11 mouse cellular contexts compared by ENCODE assay signal in the genomic region with DNA sequence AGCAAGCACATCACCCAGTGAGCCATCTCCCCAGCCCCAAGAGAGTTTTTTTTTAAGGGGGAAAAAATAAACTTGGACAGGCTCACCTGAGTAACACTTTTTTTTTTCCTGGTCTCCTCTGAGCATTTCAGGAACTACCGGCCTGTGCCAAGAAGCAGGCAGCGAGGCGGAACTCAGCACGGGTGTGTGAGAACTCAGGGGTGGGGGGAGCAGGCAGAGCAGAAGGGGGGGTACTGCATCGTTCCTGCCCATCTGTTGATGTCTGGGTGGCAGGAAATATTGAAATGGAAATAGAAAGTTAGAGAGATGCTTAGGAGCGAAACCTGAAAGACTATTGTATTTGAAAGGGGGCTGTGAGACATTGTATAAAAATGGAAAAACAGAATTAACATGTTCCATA.
DNase-seq lines count a peak whose midpoint lies in the region; ATAC-seq and TF ChIP-seq lines count a peak whose summit lies in the region.
"Had no signal": no experiment of that assay in that cellular context is flagged by ENCODE, and none has a peak within 500 bp of the region (broad histone marks: within the 10 kb centered on the region; RNA-seq: fewer than 3 reads in every experiment).

No protein-coding gene starts in this region.

- no peak overlapping the region for H3K9ac ChIP-seq in forebrain, embryonic 13.5 days
- no peak overlapping the region for H3K9ac ChIP-seq in forebrain, embryonic 11.5 days (ENCODE audit: low read length)
- H3K9ac ChIP-seq in embryonic facial prominence, embryonic 14.5 days (ENCODE audit: low read depth, low read length) = 0 out of 2 replicates have a peak overlapping the region, but pooled peaks have one; percentile 19
- no peak overlapping the region for H3K9ac ChIP-seq in midbrain, embryonic 11.5 days (ENCODE audit: low read length)
- H3K9ac ChIP-seq: limb, embryonic 12.5 days had no signal

- WGBS in forebrain, embryonic 13.5 days = 50% methylated on average over 6 of the region's 6 CpGs
- WGBS in forebrain, embryonic 11.5 days = 72% methylated on average over 6 of the region's 6 CpGs
- 43% methylated on average over 6 of the region's 6 CpGs for WGBS in embryonic facial prominence, embryonic 14.5 days
- 72% methylated on average over 6 of the region's 6 CpGs for WGBS in midbrain, embryonic 11.5 days

- H3K27ac ChIP-seq in forebrain, embryonic 13.5 days = no peak overlapping the region
- no peak overlapping the region for H3K27ac ChIP-seq in forebrain, embryonic 11.5 days (ENCODE audit: low read depth, low read length)
- H3K27ac ChIP-seq in left cerebral cortex, adult 2 months = peak overlapping the region; percentile 25; the same call in 1 of the 2 replicates
- no peak overlapping the region for H3K27ac ChIP-seq in embryonic facial prominence, embryonic 14.5 days (replicated peaks; ENCODE audit: low read depth, low read length)
- no peak overlapping the region for H3K27ac ChIP-seq in midbrain, embryonic 11.5 days (ENCODE audit: low read depth, low read length)
- H3K27ac ChIP-seq: limb, embryonic 12.5 days had no signal

- peak; percentile 50; the same call in 1 of the 2 replicates for ATAC-seq in forebrain, embryonic 13.5 days
- no peak for ATAC-seq in forebrain, embryonic 11.5 days (replicated peaks; ENCODE audit: low FRiP score)
- ATAC-seq in embryonic facial prominence, embryonic 14.5 days (ENCODE audit: low read depth) = no peak
- ATAC-seq in midbrain, embryonic 11.5 days (ENCODE audit: low FRiP score) = no peak

- H3K4me1 ChIP-seq in forebrain, embryonic 13.5 days = peaks cover 39% of the 10 kb centered on the region
- peaks cover 2% of the 10 kb centered on the region; the same call in 1 of the 2 replicates for H3K4me1 ChIP-seq in forebrain, embryonic 11.5 days (replicated peaks; ENCODE audit: control insufficient read depth, insufficient read depth, low read length)
- H3K4me1 ChIP-seq in embryonic facial prominence, embryonic 14.5 days (ENCODE audit: control insufficient read depth, insufficient read depth, low read length) = peaks cover 15% of the 10 kb centered on the region
- H3K4me1 ChIP-seq in midbrain, embryonic 11.5 days (ENCODE audit: control insufficient read depth, insufficient read depth, low read length) = peaks cover 4% of the 10 kb centered on the region

- H3K9me3 ChIP-seq in forebrain, embryonic 13.5 days (replicated peaks) = no peaks in the 10 kb centered on the region
- no peaks in the 10 kb centered on the region for H3K9me3 ChIP-seq in forebrain, embryonic 11.5 days (ENCODE audit: control insufficient read depth, low read length)
- no peaks in the 10 kb centered on the region for H3K9me3 ChIP-seq in embryonic facial prominence, embryonic 14.5 days (ENCODE audit: control insufficient read depth, low read length)
- H3K9me3 ChIP-seq in midbrain, embryonic 11.5 days (ENCODE audit: control insufficient read depth, low read length) = no peaks in the 10 kb centered on the region
- H3K9me3 ChIP-seq: limb, embryonic 12.5 days; midbrain, embryonic 10.5 days had no signal

- no peaks in the 10 kb centered on the region for H3K36me3 ChIP-seq in forebrain, embryonic 13.5 days (ENCODE audit: poor library complexity, severe bottlenecking)
- H3K36me3 ChIP-seq in forebrain, embryonic 11.5 days (ENCODE audit: control insufficient read depth, insufficient read depth, low read length) = no peaks in the 10 kb centered on the region
- H3K36me3 ChIP-seq in embryonic facial prominence, embryonic 14.5 days (ENCODE audit: control insufficient read depth, insufficient read depth, low read length) = no peaks in the 10 kb centered on the region
- no peaks in the 10 kb centered on the region for H3K36me3 ChIP-seq in midbrain, embryonic 11.5 days (ENCODE audit: control insufficient read depth, insufficient read depth, low read length)

- H3K4me3 ChIP-seq in forebrain, embryonic 13.5 days = no peak overlapping the region
- H3K4me3 ChIP-seq in forebrain, embryonic 11.5 days (ENCODE audit: low read depth, low read length) = no peak overlapping the region
- no peak overlapping the region for H3K4me3 ChIP-seq in left cerebral cortex, adult 2 months
- H3K4me3 ChIP-seq in embryonic facial prominence, embryonic 14.5 days (ENCODE audit: low read depth, low read length) = no peak overlapping the region
- H3K4me3 ChIP-seq in midbrain, embryonic 11.5 days (ENCODE audit: low read depth, low read length) = no peak overlapping the region
- H3K4me3 ChIP-seq: limb, embryonic 12.5 days; midbrain, embryonic 10.5 days had no signal

- no peak overlapping the region for H3K4me2 ChIP-seq in forebrain, embryonic 13.5 days
- no peak overlapping the region for H3K4me2 ChIP-seq in forebrain, embryonic 11.5 days (ENCODE audit: low read depth, low read length, severe bottlenecking)
- H3K4me2 ChIP-seq in embryonic facial prominence, embryonic 14.5 days (ENCODE audit: low read depth, low read length) = no peak overlapping the region
- H3K4me2 ChIP-seq in midbrain, embryonic 11.5 days = no peak overlapping the region
- H3K4me2 ChIP-seq: limb, embryonic 12.5 days had no signal

- intact Hi-C loops in left cerebral cortex, adult 2 months (cut with DNase I) = loop anchor here (5.0 kb wide), 2 partner anchors 79 to 146 kb away; partner anchors contain the start of gene Foxp1

- no peak for TF ChIP-seq CTCF in left cerebral cortex, adult 2 months (IDR thresholded peaks at IDR 0.05)

- no peak for DNase-seq in forebrain, embryonic 11.5 days (ENCODE audit: low spot score)
- peak in 1 of 2 experiments; percentile 34 for DNase-seq in left cerebral cortex, adult 2 months (ENCODE audit: extremely low spot score in 1 of 2, low spot score in 2 of 2)
- no peak for DNase-seq in left cerebral cortex, adult 9 months (ENCODE audit: low spot score in 2 of 2)
- DNase-seq in embryonic facial prominence, embryonic 14.5 days (ENCODE audit: low spot score) = peak; percentile 16
- DNase-seq in spleen, adult 18-20 months = peak; percentile 42 to 46
- DNase-seq in midbrain, embryonic 11.5 days (ENCODE audit: low spot score, missing footprints) = no peak
- DNase-seq in retina, embryonic 14.5 days (ENCODE audit: low spot score) = no peak
- DNase-seq: heart, postnatal 10 days had no signal

- no peaks in the 10 kb centered on the region for H3K27me3 ChIP-seq in forebrain, embryonic 13.5 days
- H3K27me3 ChIP-seq in forebrain, embryonic 11.5 days (ENCODE audit: control insufficient read depth, insufficient read depth, low read length) = no peaks in the 10 kb centered on the region
- no peaks in the 10 kb centered on the region for H3K27me3 ChIP-seq in embryonic facial prominence, embryonic 14.5 days (replicated peaks; ENCODE audit: control insufficient read depth, insufficient read depth, low read length)
- H3K27me3 ChIP-seq in midbrain, embryonic 11.5 days (ENCODE audit: control insufficient read depth, insufficient read depth, low read length) = no peaks in the 10 kb centered on the region

Comparison
In these comparisons a context has a peak if more than half of its experiments do, and no peak if none do; other contexts are left out.
1. DNase-seq: peak in embryonic facial prominence, embryonic 14.5 days (single experiment) and spleen, adult 18-20 months (2 of 2); none in forebrain, embryonic 11.5 days (single experiment), left cerebral cortex, adult 9 months (0 of 2), midbrain, embryonic 11.5 days (single experiment) and retina, embryonic 14.5 days (single experiment).